In genomic region chr2:152226248-152227050, GRCm38 (mm10) we compare ENCODE assay signal across 8 mouse cellular contexts. TPM values are rescaled to one million over a fixed set of nuclear protein-coding genes. Genes with fewer than 3 reads are reported as not detected.
DNase-seq lines count a peak whose midpoint lies in the region; ATAC-seq lines count a peak whose summit lies in the region.

TSS of gene Csnk2a1 (plus strand) at chr2:152226839.

- H3K4me1 ChIP-seq in hindbrain, embryonic 15.5 days (replicated peaks) = peaks cover 21% of the 10 kb centered on the region

- H3K9me3 ChIP-seq in hindbrain, embryonic 15.5 days = no peaks in the 10 kb centered on the region

- peak; percentile 96 for ATAC-seq in hindbrain, embryonic 15.5 days (ENCODE audit: low FRiP score, low read depth)

- H3K27ac ChIP-seq in hindbrain, embryonic 15.5 days (replicated peaks) = peak within 1 kb of the TSS; percentile 98

- H3K4me3 ChIP-seq in hindbrain, embryonic 15.5 days = peak within 1 kb of the TSS; percentile 94

- H3K36me3 ChIP-seq in hindbrain, embryonic 15.5 days = no peaks in the 10 kb centered on the region

- no peaks in the 10 kb centered on the region for H3K27me3 ChIP-seq in hindbrain, embryonic 15.5 days

- WGBS in hindbrain, embryonic 15.5 days = under 1% methylated on average over 58 of the region's 58 CpGs

- DNase-seq in R1 (ENCODE audit: low read depth, low spot score) = peak; percentile 94
- DNase-seq in cerebellum, postnatal 25 days = peak; percentile 94 to 95
- peak; percentile 92 to 96 for DNase-seq in frontal cortex, postnatal 36 days (ENCODE audit: low spot score in 2 of 2)
- DNase-seq in left cerebral cortex, adult 11 months (ENCODE audit: low spot score) = peak; percentile 88
- DNase-seq in lung, postnatal 4 days = peak; percentile 93 to 94
- DNase-seq in retina, postnatal 7 days (ENCODE audit: low read depth, low spot score) = peak; percentile 84
- peak; percentile 80 for DNase-seq in urinary bladder, adult 2 months (ENCODE audit: low spot score)

- H3K9ac ChIP-seq in hindbrain, embryonic 15.5 days = peak within 1 kb of the TSS; percentile 96

- peak within 1 kb of the TSS; percentile 68 for H3K4me2 ChIP-seq in hindbrain, embryonic 15.5 days

RNA-seq across cellular contexts. Expression of gene Csnk2a1, which starts in this region (rescaled TPM):
- 94.2 and 97.7 TPM in 2 replicates for polyA plus RNA-seq in hindbrain, embryonic 15.5 days (2015; fragmentation: Nextera tagmentation; extraction: Ambion mirVana)
- 53.8 and 58.6 TPM in 2 replicates for polyA plus RNA-seq in urinary bladder, adult 2 months (2012; rRNA removed)

Comparison
In these comparisons a context has a peak if more than half of its experiments do, and no peak if none do; other contexts are left out.
1. Peak in every context shown above with its lines: DNase-seq, ATAC-seq, H3K4me3 ChIP-seq and H3K27ac ChIP-seq.